Mouse (Mus musculus): ENCODE measurements around the gene Zc3h7a. TPM values are rescaled to one million over a fixed set of nuclear protein-coding genes. Genes with fewer than 3 reads are reported as not detected.

Zc3h7a gene
- polyA plus RNA-seq (2012; rRNA removed) = 34.4 and 36.0 TPM in 2 replicates

GRCm38 (mm10) chr16:11176208-11176883 lies at the start of gene Zc3h7a:
Gene Zc3h7a (minus strand): TSS chr16:11176393.

GRCm38 (mm10) chr16:11202571-11203554 lies 26.7 kb upstream of the Zc3h7a start, which contains the start of gene Rsl1d1:
Gene Rsl1d1 (minus strand): TSS chr16:11203331.

GRCm38 (mm10) chr16:11134348-11135344 lies 41.5 kb downstream of the Zc3h7a start, which contains the start of gene Txndc11:
Gene Txndc11 (minus strand): TSS chr16:11134650.

Other genes with a start within 250 kb of the Zc3h7a start
- 6.1 and 6.3 TPM in 2 replicates for gene Snn, start 115.4 kb downstream of the Zc3h7a start, polyA plus RNA-seq (2012; rRNA removed)
- gene Litaf, start 110.2 kb downstream of the Zc3h7a start, polyA plus RNA-seq (2012; rRNA removed) = 508 and 580 TPM in 2 replicates
- 42.7 and 45.9 TPM in 2 replicates for gene Txndc11, start 41.7 kb downstream of the Zc3h7a start, polyA plus RNA-seq (2012; rRNA removed)
- gene Rsl1d1, start 26.9 kb upstream of the Zc3h7a start, polyA plus RNA-seq (2012; rRNA removed) = 2.0 and 3.2 TPM in 2 replicates
- 31.9 and 33.6 TPM in 2 replicates for gene Gspt1, start 77.9 kb upstream of the Zc3h7a start, polyA plus RNA-seq (2012; rRNA removed)
- 3.9 and 4.4 TPM in 2 replicates for gene Tnfrsf17, start 137.4 kb upstream of the Zc3h7a start, polyA plus RNA-seq (2012; rRNA removed)
- 2.7 and 3.8 TPM in 2 replicates for gene Snx29, start 146.5 kb upstream of the Zc3h7a start, polyA plus RNA-seq (2012; rRNA removed)

Measured in colon, adult 2 months (tissue).